Mouse (Mus musculus) mature B cell (primary cell): Measurements from ENCODE around the gene Rasgef1b.

Source experiments
- in situ Hi-C: fragments of 300-500 bp; cut with MboI; formaldehyde crosslinking; loops from 2 replicates; pipeline ENCODE4 v1.14.3; 2019

Gene Rasgef1b

GRCm38 (mm10) chr5:99707261-99707660, 21.6 kb downstream of the Rasgef1b start:
- in situ Hi-C loops: no loop called here

GRCm38 (mm10) chr5:99701811-99702210, 27.1 kb downstream of the Rasgef1b start:
- in situ Hi-C loops: no loop called here

- in situ Hi-C loops: no loop called here
Measured at GRCm38 (mm10) chr5:99694712-99695360, 34.0 kb downstream of the Rasgef1b start.

- in situ Hi-C loops: no loop called here
Measured at GRCm38 (mm10) chr5:99689909-99690308, 39.0 kb downstream of the Rasgef1b start.

GRCm38 (mm10) chr5:99687894-99688293, 41.0 kb downstream of the Rasgef1b start:
- in situ Hi-C loops: no loop called here

- in situ Hi-C loops: no loop called here
Measured at GRCm38 (mm10) chr5:99684023-99684422, 44.8 kb downstream of the Rasgef1b start.

- in situ Hi-C loops: no loop called here
Measured at GRCm38 (mm10) chr5:99669971-99670571, 58.8 kb downstream of the Rasgef1b start.

GRCm38 (mm10) chr5:99656024-99656423, 72.8 kb downstream of the Rasgef1b start:
- in situ Hi-C loops: no loop called here

- in situ Hi-C loops: no loop called here
Measured at GRCm38 (mm10) chr5:99652931-99653330, 75.9 kb downstream of the Rasgef1b start.

GRCm38 (mm10) chr5:99641407-99641806, 87.5 kb downstream of the Rasgef1b start:
- in situ Hi-C loops: no loop called here

- in situ Hi-C loops: no loop called here
Measured at GRCm38 (mm10) chr5:99636575-99636974, 92.3 kb downstream of the Rasgef1b start.

- in situ Hi-C loops: no loop called here
Measured at GRCm38 (mm10) chr5:99634010-99634541, 94.8 kb downstream of the Rasgef1b start.

GRCm38 (mm10) chr5:99633548-99633947, 95.3 kb downstream of the Rasgef1b start:
- in situ Hi-C loops: no loop called here

GRCm38 (mm10) chr5:99632649-99633310, 96.1 kb downstream of the Rasgef1b start:
- in situ Hi-C loops: no loop called here

- in situ Hi-C loops: no loop called here
Measured at GRCm38 (mm10) chr5:99630087-99630486, 98.8 kb downstream of the Rasgef1b start.

- in situ Hi-C loops: no loop called here
Measured at GRCm38 (mm10) chr5:99625603-99626002, 103.3 kb downstream of the Rasgef1b start.

- in situ Hi-C loops: no loop called here
Measured at GRCm38 (mm10) chr5:99620771-99621170, 108.1 kb downstream of the Rasgef1b start.

- in situ Hi-C loops: no loop called here
Measured at GRCm38 (mm10) chr5:99617271-99617800, 111.5 kb downstream of the Rasgef1b start.

GRCm38 (mm10) chr5:99613321-99614118, 115.3 kb downstream of the Rasgef1b start:
- in situ Hi-C loops: no loop called here

- in situ Hi-C loops: no loop called here
Measured at GRCm38 (mm10) chr5:99607602-99608001, 121.3 kb downstream of the Rasgef1b start.

- in situ Hi-C loops: no loop called here
Measured at GRCm38 (mm10) chr5:99606164-99606858, 122.6 kb downstream of the Rasgef1b start.
